Mouse (Mus musculus) adrenal gland, adult 18-20 months (tissue): ENCODE results near the gene Ccdc167. TPM values are rescaled to one million over a fixed set of nuclear protein-coding genes. Genes with fewer than 3 reads are reported as not detected.
"Not testable (repeated sequence)": the region's sequence is repeated elsewhere in the genome, so short reads cannot be mapped to it uniquely, and the experiment has no call there.

Source experiments
- DNase-seq, 2 experiments: peaks; one replicate each; pipeline ENCODE4 v3.0.0; 2021 to 2022; ENCODE audit warnings: low spot score in 2 of 2
- total RNA-seq, 2 experiments: library from RNA; stranded (reverse); gene quantifications; 1 replicate in 1 of 2; 2 replicates in 1 of 2; pipeline ENCODE4 v1.2.3; 2021

The Ccdc167 gene
- total RNA-seq, 2 experiments from 2014 or later = 6.8 to 13.3 TPM

DNA sequence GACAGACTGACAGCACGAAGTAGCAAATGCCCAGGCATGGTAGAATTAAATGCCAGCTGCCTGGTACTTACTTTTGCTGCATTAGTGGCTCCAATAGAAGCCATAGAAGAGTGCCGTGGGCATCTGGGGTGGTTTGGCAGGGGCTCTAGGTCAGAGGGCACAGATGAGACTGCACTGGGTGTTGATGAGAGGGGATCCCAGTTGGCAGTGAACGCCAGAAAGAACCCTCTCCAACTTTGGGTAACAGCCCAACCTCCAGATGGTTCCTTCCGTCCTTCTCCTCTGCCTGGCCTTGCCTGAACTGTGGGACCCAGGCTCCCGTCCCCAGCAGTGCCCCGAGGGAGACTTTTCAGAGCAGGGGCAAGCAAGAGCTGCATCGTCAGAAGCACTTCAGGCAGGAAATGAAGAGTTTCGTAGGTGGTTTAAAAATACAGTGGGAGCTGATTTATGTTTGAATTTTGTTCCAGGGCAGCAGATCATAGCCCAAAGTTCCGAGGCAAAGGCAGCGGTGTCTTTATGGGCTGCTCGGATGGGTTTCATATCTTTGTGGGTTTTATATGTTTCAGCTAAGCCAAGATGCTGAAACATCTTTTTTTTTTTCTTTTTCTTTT is 4.0 kb upstream of the Ccdc167 start:
- no peak for DNase-seq

DNA sequence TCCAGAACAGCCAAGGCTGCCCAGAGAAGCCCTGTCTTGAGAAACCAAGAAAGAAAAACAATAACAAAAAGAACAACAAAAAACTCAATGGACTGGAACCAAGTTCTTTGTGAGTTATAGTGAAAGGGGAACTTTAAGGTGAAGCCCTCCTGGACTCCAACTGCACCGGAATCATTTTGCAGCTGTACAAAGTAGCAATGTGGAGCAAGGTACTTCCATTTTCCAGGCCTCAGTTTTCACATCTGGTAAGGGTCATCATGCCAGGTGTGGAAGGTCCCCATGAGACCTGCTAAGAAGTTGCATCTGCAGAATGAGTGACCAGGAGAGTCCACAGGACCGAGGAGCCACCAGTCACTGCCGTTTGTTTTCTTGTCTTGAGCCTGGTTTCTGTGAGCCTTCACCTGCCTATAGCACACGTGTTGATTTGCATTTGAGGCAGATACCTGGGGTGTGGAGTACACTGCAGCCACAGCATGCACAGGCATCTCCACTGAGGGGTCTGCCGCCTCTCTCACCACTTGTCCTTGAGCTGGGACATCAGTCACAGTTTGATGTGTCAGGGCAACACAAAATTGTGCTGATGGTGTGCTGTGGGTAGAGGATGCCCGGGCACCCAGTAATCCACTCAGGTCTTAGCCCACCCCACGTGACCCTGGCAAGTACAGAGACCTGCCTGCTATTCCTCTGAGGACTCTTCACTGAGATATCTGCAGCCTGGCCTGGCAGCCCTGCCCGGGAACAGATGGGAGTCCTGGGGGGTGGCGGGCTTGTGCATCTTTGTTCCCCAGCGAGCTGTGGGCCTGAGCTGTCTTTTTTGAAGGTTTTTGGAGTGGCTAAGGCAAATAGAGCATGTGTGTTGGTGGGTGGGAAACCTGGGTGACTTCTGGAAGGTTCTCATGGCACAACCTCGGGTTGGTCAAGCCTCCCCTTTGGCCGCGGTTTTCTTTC is 3.1 kb upstream of the Ccdc167 start:
- no peak for DNase-seq

DNA sequence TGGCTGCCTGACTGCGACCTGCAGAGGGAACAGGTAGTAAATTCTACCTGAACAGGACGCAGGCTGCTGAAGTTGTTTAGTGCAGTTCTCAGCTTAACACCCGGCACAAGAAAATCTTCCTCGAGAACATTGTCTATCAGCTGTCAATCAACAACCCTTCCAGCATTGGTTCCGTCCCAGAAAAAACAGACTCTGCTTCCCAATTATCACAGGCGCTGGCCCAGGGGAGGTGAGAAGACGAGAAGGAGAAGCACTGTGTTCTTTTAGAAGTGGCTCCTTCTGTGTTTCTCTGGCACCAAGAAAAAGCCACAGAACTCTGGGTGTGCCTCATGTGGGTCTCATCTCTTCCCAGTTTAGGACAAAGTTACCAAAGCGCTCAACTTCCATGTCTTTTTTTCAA is 1.8 kb upstream of the Ccdc167 start:
- DNase-seq = no peak

- not testable (repeated sequence) for DNase-seq
Observed at GRCm38 (mm10) chr17:29713734-29714133, 3.1 kb downstream of the Ccdc167 start.

- no peak for DNase-seq
Observed at GRCm38 (mm10) chr17:29712565-29712964, 4.3 kb downstream of the Ccdc167 start.

DNA sequence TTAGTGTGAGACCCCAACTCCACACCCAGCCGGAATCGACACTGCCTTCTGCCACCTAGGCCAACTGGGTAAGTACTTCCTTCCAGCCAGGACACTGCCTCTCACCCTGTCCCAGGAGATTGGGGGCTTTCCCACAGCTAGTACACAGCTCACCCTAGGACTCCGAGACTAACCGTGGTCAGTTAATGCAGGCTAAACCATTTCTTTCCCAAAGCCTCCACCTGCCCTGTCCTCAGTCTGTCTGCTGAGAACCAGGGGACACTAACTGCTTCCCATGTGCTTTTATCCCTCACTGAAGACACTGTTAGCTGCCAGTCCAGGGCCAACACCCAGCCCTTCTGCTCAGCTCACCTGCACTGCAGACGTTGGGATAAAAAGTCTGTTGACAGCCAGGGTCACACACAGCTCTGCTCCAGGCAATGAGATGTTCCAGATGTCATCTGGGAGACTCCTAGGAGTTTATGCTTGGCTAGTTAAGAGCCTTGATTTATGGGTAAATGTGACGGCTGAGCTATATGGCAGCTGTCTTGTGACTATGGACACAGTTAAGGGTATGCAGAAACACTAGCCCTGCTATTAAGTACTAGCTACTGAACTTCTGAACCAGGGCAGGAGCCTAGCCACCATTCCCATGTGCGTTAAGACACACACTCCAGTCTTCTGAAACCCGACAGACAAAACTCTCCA is 5.0 kb downstream of the Ccdc167 start:
- DNase-seq = no peak

DNA sequence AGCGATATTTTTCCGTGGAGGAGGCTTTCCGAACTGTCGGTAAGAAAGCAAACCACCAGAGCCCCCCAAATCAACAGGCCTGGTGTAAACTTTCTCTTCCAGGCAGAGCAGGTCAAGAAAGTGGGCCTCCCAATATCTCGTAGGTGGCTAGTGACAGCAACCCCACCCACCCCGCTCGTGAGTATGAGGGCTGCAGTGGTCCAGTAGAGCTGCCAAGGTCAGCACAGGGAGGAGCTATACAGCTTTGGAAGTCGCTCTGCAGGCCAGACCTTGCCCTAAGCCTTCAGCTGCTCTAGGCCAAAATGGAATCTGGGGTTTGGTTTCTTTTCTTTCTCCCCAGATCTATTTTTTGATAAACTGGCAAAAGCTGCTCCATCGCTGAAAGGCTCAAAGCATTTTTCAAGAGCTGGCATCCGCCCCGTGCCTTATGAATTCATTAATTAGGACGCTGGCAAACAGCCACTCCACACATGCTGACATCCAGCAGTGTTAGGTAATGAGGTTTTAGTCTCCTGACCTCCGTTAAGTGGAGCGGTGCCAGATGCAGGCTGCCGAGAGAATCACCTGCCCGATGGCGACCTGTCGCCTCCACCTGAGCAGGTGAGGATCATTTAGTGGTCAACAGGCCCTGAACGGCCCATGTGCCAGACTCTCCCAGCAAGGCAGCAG is 5.6 kb downstream of the Ccdc167 start:
- DNase-seq = no peak

DNA sequence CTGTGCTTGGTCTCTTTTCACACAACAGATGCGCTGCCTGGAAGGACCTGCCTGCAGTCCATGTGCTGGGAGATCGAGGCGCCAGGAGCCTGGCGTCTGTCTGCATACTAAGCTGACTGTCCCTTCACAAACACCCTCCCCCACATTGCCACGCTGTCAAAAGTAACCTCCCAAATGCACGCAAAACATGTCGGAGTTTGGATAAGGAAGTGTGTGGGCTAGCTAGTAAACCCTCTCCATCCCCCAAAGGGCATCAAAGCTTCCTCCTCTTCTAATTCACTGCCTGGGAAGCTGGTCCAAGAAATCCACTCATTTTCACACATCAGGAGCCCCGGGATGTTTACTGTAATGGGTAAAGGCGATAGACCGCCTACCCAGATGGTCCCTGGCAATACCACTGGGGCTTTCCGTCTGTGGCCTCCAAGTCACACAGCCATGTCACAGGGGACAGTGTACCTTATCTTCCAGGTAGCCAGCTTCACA is 6.2 kb downstream of the Ccdc167 start:
- DNase-seq = no peak

GRCm38 (mm10) chr17:29708783-29709182 is 8.1 kb downstream of the Ccdc167 start:
- no peak for DNase-seq

DNA sequence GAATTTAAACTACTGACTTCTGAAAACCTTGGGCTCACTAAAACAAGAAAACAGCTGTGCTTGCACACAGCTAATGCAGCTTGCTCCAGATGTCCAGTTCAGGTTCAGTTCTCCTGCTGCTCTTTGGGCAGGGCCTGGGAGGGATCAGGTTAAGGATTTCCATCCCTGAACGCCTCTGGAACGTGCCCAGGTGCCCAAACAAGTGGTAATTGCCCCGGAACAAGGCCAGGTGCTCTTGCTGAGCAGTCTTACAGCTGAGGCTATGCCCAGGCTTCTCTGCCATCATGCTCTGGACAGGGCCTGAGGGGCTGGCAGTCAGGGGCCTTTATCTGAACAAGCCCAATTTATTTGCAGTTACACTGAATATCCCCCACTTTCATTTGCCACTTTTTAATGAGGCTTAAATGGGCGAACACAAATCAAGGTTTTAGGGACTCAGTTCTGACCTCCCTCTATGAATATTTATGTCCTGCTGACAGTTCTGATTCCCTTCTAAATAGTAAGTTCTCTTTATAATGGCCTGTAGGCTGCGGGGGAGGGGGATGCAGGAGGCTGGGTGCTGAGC is 9.8 kb downstream of the Ccdc167 start:
- DNase-seq = no peak

DNA sequence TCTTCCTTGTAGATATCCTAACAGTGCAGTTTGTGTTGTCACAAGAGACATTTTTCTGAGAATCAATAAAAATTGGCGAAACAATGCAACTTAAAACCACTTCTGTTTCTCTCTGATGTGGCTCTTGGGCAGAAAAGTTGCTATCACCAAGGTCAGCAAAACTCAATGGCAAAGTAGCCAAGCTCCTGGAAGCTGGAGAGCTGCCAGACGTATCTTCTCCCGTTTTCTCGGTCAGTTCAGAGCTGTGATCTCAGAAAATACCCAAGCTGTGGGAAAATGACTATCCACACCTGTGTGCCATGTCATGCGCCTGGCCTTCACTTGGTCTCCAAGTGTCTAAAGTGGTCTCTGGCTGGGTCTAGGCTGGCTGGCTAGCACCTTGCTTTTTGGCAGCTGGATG is 11.0 kb downstream of the Ccdc167 start:
- DNase-seq = no peak

DNA sequence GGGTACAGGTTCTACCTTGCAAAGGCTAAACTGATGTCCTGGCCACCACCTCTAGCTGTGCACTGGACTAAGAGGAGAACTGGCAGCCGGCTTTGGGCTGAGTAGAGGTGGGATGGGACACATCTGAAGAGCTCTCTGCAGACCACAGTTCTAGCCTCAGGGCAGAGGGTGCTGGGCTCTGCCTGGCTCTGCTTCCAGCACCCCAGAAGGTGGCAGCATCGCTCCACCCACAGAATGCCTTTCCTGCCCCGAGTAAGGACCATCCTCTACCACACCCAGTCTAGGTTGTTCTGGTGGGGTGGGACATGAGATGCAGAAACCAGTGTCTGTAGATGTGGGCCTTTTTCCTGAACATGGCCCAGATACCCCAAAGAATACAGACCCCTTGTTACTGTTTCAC is 12.1 kb downstream of the Ccdc167 start:
- peak; percentile 48 to 54 for DNase-seq

GRCm38 (mm10) chr17:29702938-29703710 is 13.7 kb downstream of the Ccdc167 start:
- DNase-seq = no peak

- no peak for DNase-seq
Observed at GRCm38 (mm10) chr17:29700573-29700972, 16.3 kb downstream of the Ccdc167 start.

GRCm38 (mm10) chr17:29698421-29698820 is 18.4 kb downstream of the Ccdc167 start:
- DNase-seq = no peak

- DNase-seq = no peak
Observed at GRCm38 (mm10) chr17:29696940-29697339, 19.9 kb downstream of the Ccdc167 start.

- no peak for DNase-seq
Observed at GRCm38 (mm10) chr17:29694516-29694915, 22.3 kb downstream of the Ccdc167 start.

DNA sequence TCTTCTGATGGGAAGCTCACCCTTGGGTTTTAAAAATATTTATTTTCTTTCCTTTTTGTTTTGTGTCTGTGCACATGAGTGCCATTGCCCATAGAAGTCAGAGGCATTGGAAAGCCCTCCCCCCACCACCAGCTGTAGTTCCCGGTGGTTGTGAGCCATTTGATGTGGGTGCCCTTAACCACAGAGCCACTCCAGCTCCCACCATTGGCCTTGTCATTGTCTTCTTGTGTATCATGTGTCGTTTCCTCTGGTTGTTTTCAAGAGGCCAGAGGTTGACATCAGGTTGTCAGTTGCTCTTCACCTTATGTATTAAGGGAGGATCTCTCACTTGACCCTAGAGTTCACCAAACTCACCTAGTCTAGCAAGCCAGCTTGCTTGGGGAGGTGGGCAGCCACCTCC is 23.3 kb downstream of the Ccdc167 start:
- no peak for DNase-seq

DNA sequence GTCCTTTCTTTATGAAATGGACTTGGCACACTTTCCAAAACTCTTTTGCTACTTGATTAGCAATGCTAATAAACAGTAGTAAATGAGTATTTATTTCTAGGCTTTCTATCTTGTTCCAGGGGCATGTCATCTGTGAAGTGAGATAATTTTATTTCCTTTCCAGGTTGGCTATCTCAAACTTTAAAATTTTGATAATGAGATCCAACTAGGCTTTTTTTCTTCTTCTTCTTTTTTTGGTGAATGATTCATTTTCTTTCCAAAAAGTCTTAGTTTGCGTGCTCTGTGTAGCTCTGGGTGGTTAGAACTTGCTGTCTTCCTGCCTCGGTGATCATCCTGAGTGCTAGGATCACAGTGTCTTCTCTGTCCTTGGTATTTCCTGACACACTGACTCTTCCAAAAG is 24.0 kb downstream of the Ccdc167 start:
- no peak for DNase-seq

GRCm38 (mm10) chr17:29690257-29690656 is 26.6 kb downstream of the Ccdc167 start:
- DNase-seq = no peak
